Mouse (Mus musculus) embryonic facial prominence, embryonic 15.5 days (tissue): ENCODE data around the gene Pcx. TPM values are rescaled to one million over a fixed set of nuclear protein-coding genes. Genes with fewer than 3 reads are reported as not detected.

Experiments
- ATAC-seq: fragments of 200-750 bp; cut with Nextera tagmentation; 2 replicates; pipeline ENCODE4 v1.8.0; 2017; ENCODE audit warnings: low read depth, moderate TSS enrichment; ENCODE audit not compliant: insufficient number of reproducible peaks, low FRiP score, low TSS enrichment
- H3K27ac ChIP-seq: fragments of 300-500 bp; sonication (generic); replicated peaks from 2 replicates; pipeline ENCODE4 v1.5.1; 2015; ENCODE audit warnings: mild to moderate bottlenecking, inconsistent platforms
- H3K27me3 ChIP-seq: fragments of 300-500 bp; sonication (generic); 2 replicates; pipeline ENCODE4 v1.6.1; 2015; ENCODE audit warnings: inconsistent platforms
- H3K36me3 ChIP-seq: fragments of 300-500 bp; sonication (generic); 2 replicates; pipeline ENCODE4 v1.6.1; 2015; ENCODE audit warnings: mild to moderate bottlenecking, inconsistent platforms
- H3K4me1 ChIP-seq: fragments of 300-500 bp; sonication (generic); 2 replicates; pipeline ENCODE4 v1.6.1; 2015; ENCODE audit warnings: inconsistent platforms
- H3K4me2 ChIP-seq: fragments of 300-500 bp; sonication (generic); replicated peaks from 2 replicates; pipeline ENCODE4 v1.6.1; 2015; ENCODE audit warnings: mild to moderate bottlenecking, inconsistent platforms
- H3K4me3 ChIP-seq: fragments of 300-500 bp; sonication (generic); replicated peaks from 2 replicates; pipeline ENCODE4 v1.5.1; 2015; ENCODE audit warnings: mild to moderate bottlenecking, inconsistent platforms
- H3K9ac ChIP-seq: fragments of 300-500 bp; sonication (generic); 2 replicates; pipeline ENCODE4 v1.6.1; 2015; ENCODE audit warnings: inconsistent platforms
- H3K9me3 ChIP-seq: fragments of 300-500 bp; sonication (generic); replicated peaks from 2 replicates; pipeline ENCODE4 v1.6.1; 2016; ENCODE audit warnings: inconsistent platforms
- WGBS: fragments of 180-500 bp; shearing (Covaris S2); methylation state at CpG from one replicate; pipeline ENCODE4 v1.1.7; 2015; 5-methylcytosine and 5-hydroxymethylcytosine counted together
- polyA plus RNA-seq: library from polyadenylated mRNA; unstranded; fragments of >200 nt; fragmentation: Nextera tagmentation; extraction: Ambion mirVana; gene quantifications from 2 replicates; pipeline ENCODE4 v1.2.1, GENCODE M21; 2015

Pcx gene
- polyA plus RNA-seq, 1 experiment from 2014 or later, result 20.2 TPM

- no peak for ATAC-seq
- Histone ChIP-seq H3K27ac (no peak overlapping the region), H3K27me3 (no peaks in the 10 kb centered on the region), H3K9ac (0 out of 2 replicates have a peak overlapping the region, but pooled peaks have one; percentile 88), H3K9me3 (no peaks in the 10 kb centered on the region), H3K4me3 (no peak overlapping the region), H3K4me2 (no peak overlapping the region), H3K4me1 (peaks cover 35% of the 10 kb centered on the region), H3K36me3 (peaks cover 33% of the 10 kb centered on the region)
- 90% methylated on average over 12 of the region's 12 CpGs for WGBS
Measured at GRCm38 (mm10) chr19:4624006-4624405, 113.7 kb downstream of the Pcx start.

- peak overlapping the region; percentile 90 for H3K4me3 ChIP-seq
- peak overlapping the region; percentile 65 for H3K4me2 ChIP-seq
- no peak for ATAC-seq
- peaks cover 35% of the 10 kb centered on the region for H3K4me1 ChIP-seq
- H3K27ac ChIP-seq, result peak overlapping the region; percentile 93; the same call in 1 of the 2 replicates
- H3K36me3 ChIP-seq, result peaks cover 33% of the 10 kb centered on the region
- H3K9ac ChIP-seq, result peak overlapping the region; percentile 88
- WGBS, result 26% methylated on average over 4 of the region's 4 CpGs
- H3K27me3 ChIP-seq, result no peaks in the 10 kb centered on the region
- no peaks in the 10 kb centered on the region for H3K9me3 ChIP-seq
Measured at GRCm38 (mm10) chr19:4624406-4625178, 114.3 kb downstream of the Pcx start.

GRCm38 (mm10) chr19:4625179-4625828 lies 115.0 kb downstream of the Pcx start, which contains the start of gene Rce1:
Rce1 (minus strand) TSS chr19:4625641.
- Histone ChIP-seq H3K4me3 (peak within 1 kb of the TSS; percentile 90), H3K4me1 (peaks cover 35% of the 10 kb centered on the region), H3K4me2 (peak within 1 kb of the TSS; percentile 73), H3K27ac (peak within 1 kb of the TSS; percentile 93), H3K9me3 (no peaks in the 10 kb centered on the region), H3K27me3 (no peaks in the 10 kb centered on the region), H3K9ac (peak within 1 kb of the TSS; percentile 88), H3K36me3 (peaks cover 33% of the 10 kb centered on the region)
- peak; percentile 88 for ATAC-seq
- WGBS, result under 1% methylated on average over 64 of the region's 64 CpGs

- no peaks in the 10 kb centered on the region for H3K27me3 ChIP-seq
- H3K4me1 ChIP-seq, result peaks cover 35% of the 10 kb centered on the region
- H3K4me3 ChIP-seq, result peak overlapping the region; percentile 90
- H3K27ac ChIP-seq, result peak overlapping the region; percentile 93
- H3K9ac ChIP-seq, result peak overlapping the region; percentile 88
- under 1% methylated on average over 35 of the region's 35 CpGs for WGBS
- no peaks in the 10 kb centered on the region for H3K9me3 ChIP-seq
- peak overlapping the region; percentile 73 for H3K4me2 ChIP-seq
- H3K36me3 ChIP-seq, result peaks cover 28% of the 10 kb centered on the region
- peak; percentile 25 for ATAC-seq
Measured at GRCm38 (mm10) chr19:4625829-4626535, 115.7 kb downstream of the Pcx start.

GRCm38 (mm10) chr19:4628819-4629218 lies 118.5 kb downstream of the Pcx start:
- H3K27ac ChIP-seq, result no peak overlapping the region
- no peak for ATAC-seq
- no peak overlapping the region for H3K4me3 ChIP-seq
- H3K27me3 ChIP-seq, result no peaks in the 10 kb centered on the region
- 0% methylated on average over 1 of the region's 1 CpGs for WGBS
- no peak overlapping the region for H3K4me2 ChIP-seq
- no peaks in the 10 kb centered on the region for H3K9me3 ChIP-seq
- H3K4me1 ChIP-seq, result peaks cover 31% of the 10 kb centered on the region
- 0 out of 2 replicates have a peak, but pooled peaks cover 3% of the 10 kb centered on the region for H3K36me3 ChIP-seq
- no peak overlapping the region for H3K9ac ChIP-seq

- Histone ChIP-seq H3K36me3 (no peaks in the 10 kb centered on the region), H3K4me2 (no peak overlapping the region), H3K4me3 (no peak overlapping the region), H3K27ac (no peak overlapping the region), H3K4me1 (no peaks in the 10 kb centered on the region), H3K27me3 (no peaks in the 10 kb centered on the region), H3K9ac (no peak overlapping the region), H3K9me3 (no peaks in the 10 kb centered on the region)
- WGBS, result 69% methylated on average over 4 of the region's 4 CpGs
- no peak for ATAC-seq
Measured at GRCm38 (mm10) chr19:4635986-4636385, 125.7 kb downstream of the Pcx start.

- Histone ChIP-seq H3K4me3 (no peak overlapping the region), H3K27ac (no peak overlapping the region), H3K4me1 (no peaks in the 10 kb centered on the region), H3K9me3 (no peaks in the 10 kb centered on the region), H3K27me3 (no peaks in the 10 kb centered on the region), H3K36me3 (no peaks in the 10 kb centered on the region), H3K4me2 (no peak overlapping the region), H3K9ac (no peak overlapping the region)
- no peak for ATAC-seq
- WGBS, result 40% methylated on average over 10 of the region's 10 CpGs
Measured at GRCm38 (mm10) chr19:4644271-4644670, 134.0 kb downstream of the Pcx start.

GRCm38 (mm10) chr19:4646917-4647492 lies 136.7 kb downstream of the Pcx start:
- H3K4me1 ChIP-seq, result no peaks in the 10 kb centered on the region
- no peak for ATAC-seq
- no peak overlapping the region for H3K27ac ChIP-seq
- WGBS, result 55% methylated on average over 11 of the region's 11 CpGs
- no peaks in the 10 kb centered on the region for H3K36me3 ChIP-seq
- H3K9me3 ChIP-seq, result no peaks in the 10 kb centered on the region
- H3K4me3 ChIP-seq, result no peak overlapping the region
- H3K27me3 ChIP-seq, result no peaks in the 10 kb centered on the region
- H3K9ac ChIP-seq, result no peak overlapping the region
- no peak overlapping the region for H3K4me2 ChIP-seq

- no peak for ATAC-seq
- Histone ChIP-seq H3K9me3 (no peaks in the 10 kb centered on the region), H3K4me3 (no peak overlapping the region), H3K4me2 (no peak overlapping the region), H3K27ac (no peak overlapping the region), H3K4me1 (no peaks in the 10 kb centered on the region), H3K27me3 (no peaks in the 10 kb centered on the region), H3K9ac (no peak overlapping the region), H3K36me3 (no peaks in the 10 kb centered on the region)
- 87% methylated on average over 5 of the region's 5 CpGs for WGBS
Measured at GRCm38 (mm10) chr19:4658156-4658555, 147.9 kb downstream of the Pcx start.

- Histone ChIP-seq H3K9me3 (no peaks in the 10 kb centered on the region), H3K4me3 (no peak overlapping the region), H3K27ac (no peak overlapping the region), H3K4me1 (no peaks in the 10 kb centered on the region), H3K36me3 (no peaks in the 10 kb centered on the region), H3K4me2 (no peak overlapping the region), H3K9ac (no peak overlapping the region), H3K27me3 (no peaks in the 10 kb centered on the region)
- ATAC-seq, result no peak
Measured at GRCm38 (mm10) chr19:4666815-4667214, 156.5 kb downstream of the Pcx start.

GRCm38 (mm10) chr19:4670776-4671175 lies 160.5 kb downstream of the Pcx start:
- H3K4me3 ChIP-seq, result no peak overlapping the region
- no peak for ATAC-seq
- no peak overlapping the region for H3K27ac ChIP-seq
- H3K9me3 ChIP-seq, result no peaks in the 10 kb centered on the region
- no peaks in the 10 kb centered on the region for H3K4me1 ChIP-seq
- H3K36me3 ChIP-seq, result no peaks in the 10 kb centered on the region
- H3K27me3 ChIP-seq, result no peaks in the 10 kb centered on the region
- no peak overlapping the region for H3K9ac ChIP-seq
- 77% methylated on average over 4 of the region's 4 CpGs for WGBS
- no peak overlapping the region for H3K4me2 ChIP-seq
